Mouse (Mus musculus) limb, embryonic 11.5 days (tissue): Measurements from ENCODE around the gene Pla1a. TPM values are rescaled to one million over a fixed set of nuclear protein-coding genes. Genes with fewer than 3 reads are reported as not detected.

ENCODE experiments used
- ATAC-seq: fragments of 200-750 bp; cut with Nextera tagmentation; 2 replicates; pipeline ENCODE4 v1.8.0; 2017; ENCODE audit warnings: low read depth; ENCODE audit not compliant: insufficient number of reproducible peaks, low FRiP score, low TSS enrichment
- DNase-seq: peaks from one replicate; pipeline ENCODE4 v3.0.0-alpha.2; 2015; ENCODE audit warnings: low spot score
- H3K27ac ChIP-seq: fragments of 300-500 bp; sonication (generic); replicated peaks from 2 replicates; pipeline ENCODE4 v1.5.1; 2014; ENCODE audit warnings: low read depth, mild to moderate bottlenecking, low read length
- H3K27me3 ChIP-seq: fragments of 300-500 bp; sonication (generic); 2 replicates; pipeline ENCODE4 v1.6.1; 2014; ENCODE audit warnings: mild to moderate bottlenecking, low read length, mixed read lengths; ENCODE audit not compliant: control insufficient read depth, insufficient read depth
- H3K36me3 ChIP-seq: fragments of 300-500 bp; sonication (generic); 2 replicates; pipeline ENCODE4 v1.6.1; 2014; ENCODE audit warnings: mild to moderate bottlenecking, low read length, moderate library complexity, mixed read lengths; ENCODE audit not compliant: control insufficient read depth, insufficient read depth
- H3K4me1 ChIP-seq: fragments of 300-500 bp; sonication (generic); 2 replicates; pipeline ENCODE4 v1.6.1; 2014; ENCODE audit warnings: low read length, mixed read lengths; ENCODE audit not compliant: control insufficient read depth, insufficient read depth
- H3K4me2 ChIP-seq: fragments of 300-500 bp; sonication (generic); 2 replicates; pipeline ENCODE4 v1.6.1; 2014; ENCODE audit warnings: low read depth, mild to moderate bottlenecking, moderate library complexity; ENCODE audit not compliant: severe bottlenecking
- H3K4me3 ChIP-seq: fragments of 300-500 bp; sonication (generic); 2 replicates; pipeline ENCODE4 v1.5.1; 2014; ENCODE audit warnings: low read depth, low read length
- H3K9ac ChIP-seq: fragments of 300-500 bp; sonication (generic); 2 replicates; pipeline ENCODE4 v1.6.1; 2014; ENCODE audit warnings: mild to moderate bottlenecking, low read length
- H3K9me3 ChIP-seq: fragments of 300-500 bp; sonication (generic); 2 replicates; pipeline ENCODE4 v1.6.1; 2016; ENCODE audit warnings: low read length; ENCODE audit not compliant: control insufficient read depth
- WGBS: fragments of 180-500 bp; shearing (Covaris S2); extraction: QIAGEN DNeasy Blood & Tissue Kit; methylation state at CpG from one replicate; pipeline ENCODE4 v1.1.7; 2014; 5-methylcytosine and 5-hydroxymethylcytosine counted together
- polyA plus RNA-seq: library from polyadenylated mRNA; unstranded; fragments of >200 nt; fragmentation: Nextera tagmentation; extraction: Ambion mirVana; gene quantifications from 2 replicates; pipeline ENCODE4 v1.2.1, GENCODE M21; 2014

Pla1a gene
- polyA plus RNA-seq, 1 experiment from 2014 or later: 0.07 TPM

DNA sequence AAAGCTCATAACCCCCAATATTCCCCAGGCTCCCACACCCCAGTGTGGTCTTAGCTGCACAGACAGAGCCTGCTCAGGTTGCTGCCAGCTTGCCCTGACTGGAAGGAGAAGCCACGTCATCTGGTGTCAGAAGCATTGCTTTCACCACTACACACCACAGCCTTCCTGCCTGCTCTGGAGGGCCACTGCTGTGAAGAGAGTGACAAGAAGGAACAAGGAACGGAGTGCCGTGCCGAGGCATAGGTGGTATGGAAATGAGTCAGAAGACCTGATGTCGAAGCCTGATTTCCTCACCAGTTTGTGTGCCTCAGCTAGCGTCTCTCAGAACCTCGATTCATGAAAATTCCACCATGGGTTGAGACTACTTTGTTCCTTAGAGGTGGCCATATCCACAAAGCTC lies 29.3 kb downstream of the Pla1a start:
- Histone ChIP-seq H3K4me1 (peaks cover 9% of the 10 kb centered on the region; the same call in 1 of the 2 replicates), H3K27ac (no peak overlapping the region), H3K4me3 (no peak overlapping the region), H3K27me3 (no peaks in the 10 kb centered on the region), H3K9me3 (no peaks in the 10 kb centered on the region), H3K9ac (no peak overlapping the region), H3K4me2 (no peak overlapping the region), H3K36me3 (no peaks in the 10 kb centered on the region)
- ATAC-seq: no peak
- 95% methylated on average over 7 of the region's 7 CpGs for WGBS
- DNase-seq: no peak

GRCm38 (mm10) chr16:38401468-38401867 lies 31.5 kb downstream of the Pla1a start:
- 86% methylated on average over 6 of the region's 6 CpGs for WGBS
- no peaks in the 10 kb centered on the region for H3K36me3 ChIP-seq
- ATAC-seq (no peak), DNase-seq (no peak)
- H3K4me1 ChIP-seq: peaks cover 9% of the 10 kb centered on the region; the same call in 1 of the 2 replicates
- no peak overlapping the region for H3K27ac ChIP-seq
- H3K9me3 ChIP-seq: no peaks in the 10 kb centered on the region
- H3K4me3 ChIP-seq: no peak overlapping the region
- no peak overlapping the region for H3K4me2 ChIP-seq
- H3K9ac ChIP-seq: no peak overlapping the region
- H3K27me3 ChIP-seq: no peaks in the 10 kb centered on the region

- no peak overlapping the region for H3K4me3 ChIP-seq
These were observed 32.5 kb downstream of the Pla1a start for GRCm38 (mm10) chr16:38400311-38400960.

DNA sequence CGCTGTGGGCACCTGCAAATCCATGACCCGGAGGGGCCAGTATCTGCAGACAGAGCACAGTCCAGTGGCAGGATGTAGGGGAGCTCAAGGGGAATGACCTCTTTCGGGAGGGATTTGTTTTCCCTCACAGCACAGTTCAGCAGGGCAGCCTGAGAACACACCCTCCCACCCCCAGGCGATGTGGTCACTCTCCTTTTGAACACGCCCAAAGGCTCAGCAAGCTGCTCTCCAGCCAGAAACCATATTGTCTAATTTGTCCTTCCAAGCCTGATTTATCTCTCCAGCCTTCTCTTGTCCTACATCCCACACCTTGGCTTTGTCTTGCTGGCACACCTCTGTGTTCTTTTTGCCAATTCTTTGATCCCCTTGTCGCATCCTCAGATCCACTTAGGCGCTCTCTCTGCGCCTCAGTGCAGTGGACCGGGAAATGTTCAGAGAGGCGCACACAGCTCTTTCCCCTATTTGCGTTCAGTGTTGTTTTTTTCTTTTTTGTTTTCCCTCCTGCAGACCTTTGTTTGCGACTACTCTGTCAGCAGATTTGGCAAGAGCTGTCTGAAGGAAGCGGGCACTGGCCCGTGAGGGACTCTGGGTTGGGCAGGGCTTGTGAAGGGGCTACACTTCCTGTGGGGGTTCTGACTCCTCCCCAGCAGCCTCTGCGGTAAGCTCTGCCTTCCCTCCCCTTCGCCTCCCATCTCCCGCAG lies 33.3 kb downstream of the Pla1a start:
- Histone ChIP-seq H3K4me3 (peak overlapping the region; percentile 14), H3K36me3 (no peaks in the 10 kb centered on the region), H3K27me3 (no peaks in the 10 kb centered on the region), H3K9me3 (no peaks in the 10 kb centered on the region), H3K9ac (peak overlapping the region; percentile 58), H3K4me1 (peaks cover 9% of the 10 kb centered on the region; the same call in 1 of the 2 replicates), H3K4me2 (peak overlapping the region; percentile 43), H3K27ac (peak overlapping the region; percentile 50; the same call in 1 of the 2 replicates)
- ATAC-seq: peak; percentile 76
- WGBS: 22% methylated on average over 17 of the region's 17 CpGs
- peak; percentile 60 for DNase-seq

More at GRCm38 (mm10) chr16:38400311-38400960, 32.5 kb downstream of the Pla1a start:
- H3K36me3 ChIP-seq: no peaks in the 10 kb centered on the region
- WGBS: 80% methylated on average over 9 of the region's 9 CpGs
- no peaks in the 10 kb centered on the region for H3K27me3 ChIP-seq
- ATAC-seq (no peak), DNase-seq (no peak)
- H3K27ac ChIP-seq: no peak overlapping the region
- H3K9ac ChIP-seq: peak overlapping the region; percentile 58; the same call in 1 of the 2 replicates
- no peaks in the 10 kb centered on the region for H3K9me3 ChIP-seq
- peaks cover 9% of the 10 kb centered on the region; the same call in 1 of the 2 replicates for H3K4me1 ChIP-seq
- H3K4me2 ChIP-seq: peak overlapping the region; percentile 43; the same call in 1 of the 2 replicates

DNA sequence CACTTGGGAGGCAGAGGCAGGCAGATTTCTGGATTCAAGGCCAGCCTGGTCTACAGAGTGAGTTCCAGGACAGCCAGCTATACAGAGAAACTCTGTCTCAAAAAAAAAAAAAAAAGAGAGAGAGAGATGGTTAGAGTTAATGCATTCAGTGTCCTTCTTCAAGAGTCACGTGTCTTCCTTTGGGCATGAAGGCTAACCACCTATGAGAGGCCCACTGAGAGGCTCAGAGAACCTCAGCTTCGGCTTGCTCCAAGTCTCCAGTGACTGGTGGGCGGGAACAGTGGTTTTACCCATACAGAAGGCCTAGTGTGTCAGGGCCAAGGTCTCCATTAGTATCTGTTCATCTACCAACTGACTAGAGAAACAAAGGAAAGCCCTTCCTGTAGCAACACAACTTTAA lies 33.9 kb downstream of the Pla1a start:
- no peak overlapping the region for H3K27ac ChIP-seq
- peak overlapping the region; percentile 43; the same call in 1 of the 2 replicates for H3K4me2 ChIP-seq
- WGBS: 80% methylated on average over 3 of the region's 3 CpGs
- ATAC-seq: no peak
- H3K4me1 ChIP-seq: peaks cover 9% of the 10 kb centered on the region; the same call in 1 of the 2 replicates
- no peak overlapping the region for H3K4me3 ChIP-seq
- no peaks in the 10 kb centered on the region for H3K36me3 ChIP-seq
- H3K9me3 ChIP-seq: no peaks in the 10 kb centered on the region
- DNase-seq: no peak
- H3K27me3 ChIP-seq: no peaks in the 10 kb centered on the region
- H3K9ac ChIP-seq: no peak overlapping the region

DNA sequence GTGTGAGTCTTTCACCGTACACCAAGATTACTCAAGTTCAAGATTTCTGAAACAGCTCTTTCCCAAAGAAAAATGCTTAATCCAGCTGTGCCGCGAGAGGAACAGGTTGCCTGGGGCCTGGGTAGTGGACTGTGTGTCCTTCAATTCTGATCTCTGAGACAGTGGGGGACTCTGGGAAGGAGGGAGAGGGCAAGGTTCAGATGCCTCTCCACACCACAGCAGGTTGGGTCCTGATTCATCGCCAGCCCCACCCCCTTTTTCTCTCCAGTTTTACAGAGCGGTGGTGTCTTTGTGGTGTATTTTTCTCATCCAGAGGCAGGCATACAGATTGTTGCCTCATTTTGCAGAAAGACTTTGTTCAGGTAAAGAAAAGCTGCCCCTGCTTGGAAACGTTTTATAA lies 34.7 kb downstream of the Pla1a start:
- DNase-seq: no peak
- H3K27ac ChIP-seq: no peak overlapping the region
- WGBS: 93% methylated on average over 6 of the region's 6 CpGs

DNA sequence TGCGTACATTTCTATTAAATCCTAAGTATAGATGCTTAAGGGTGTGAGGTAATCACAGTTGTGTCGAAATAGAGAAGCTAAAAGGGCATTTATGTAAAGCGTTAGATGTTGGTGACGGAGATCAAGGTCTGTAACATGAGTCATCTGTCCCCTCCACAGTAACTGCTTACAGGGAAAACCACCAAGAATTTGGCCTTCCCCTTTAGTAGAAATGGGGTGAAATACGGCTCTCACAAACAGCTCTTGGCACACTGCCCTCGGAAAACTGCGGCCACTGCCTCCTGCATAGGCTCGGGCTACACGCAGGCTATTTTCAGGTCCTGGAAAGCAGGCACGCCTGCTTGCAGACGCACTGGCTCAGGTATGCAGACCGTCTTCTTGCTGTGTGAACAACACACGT lies 36.8 kb downstream of the Pla1a start:
- Histone ChIP-seq H3K9me3 (no peaks in the 10 kb centered on the region), H3K27me3 (no peaks in the 10 kb centered on the region), H3K4me3 (no peak overlapping the region), H3K4me2 (no peak overlapping the region), H3K27ac (no peak overlapping the region), H3K9ac (no peak overlapping the region), H3K4me1 (peaks cover 9% of the 10 kb centered on the region; the same call in 1 of the 2 replicates), H3K36me3 (no peaks in the 10 kb centered on the region)
- no peak for DNase-seq
- 0 out of 2 replicates have a peak, but pooled peaks have one; percentile 40 for ATAC-seq
- WGBS: 53% methylated on average over 13 of the region's 13 CpGs

More for the DNA sequence above, 34.7 kb downstream of the Pla1a start:
- Histone ChIP-seq H3K9me3 (no peaks in the 10 kb centered on the region), H3K27me3 (no peaks in the 10 kb centered on the region), H3K9ac (no peak overlapping the region), H3K4me1 (peaks cover 9% of the 10 kb centered on the region; the same call in 1 of the 2 replicates), H3K36me3 (no peaks in the 10 kb centered on the region), H3K4me2 (no peak overlapping the region), H3K4me3 (no peak overlapping the region)
- no peak for ATAC-seq

GRCm38 (mm10) chr16:38395060-38395730 lies 37.8 kb downstream of the Pla1a start:
- 66% methylated on average over 6 of the region's 6 CpGs for WGBS
- H3K36me3 ChIP-seq: no peaks in the 10 kb centered on the region
- H3K9ac ChIP-seq: no peak overlapping the region
- H3K4me1 ChIP-seq: peaks cover 9% of the 10 kb centered on the region; the same call in 1 of the 2 replicates
- DNase-seq: no peak
- no peak for ATAC-seq
- no peak overlapping the region for H3K4me3 ChIP-seq
- no peaks in the 10 kb centered on the region for H3K27me3 ChIP-seq
- no peak overlapping the region for H3K27ac ChIP-seq
- H3K4me2 ChIP-seq: no peak overlapping the region
- no peaks in the 10 kb centered on the region for H3K9me3 ChIP-seq
